Mouse (Mus musculus) CH12.LX (cell line): ENCODE data around the gene Ifna5. TPM values are rescaled to one million over a fixed set of nuclear protein-coding genes. Genes with fewer than 3 reads are reported as not detected.

Experiments used
- DNase-seq: peaks from one replicate; pipeline ENCODE4 v3.0.0-alpha.2; 2013; ENCODE audit errors: extremely low read depth
- H3K27ac ChIP-seq: 2 replicates; pipeline ENCODE4 v1.5.1; 2012; ENCODE audit warnings: low read depth, mild to moderate bottlenecking, control low read depth, moderate library complexity; ENCODE audit not compliant: insufficient read depth
- H3K27me3 ChIP-seq: replicated peaks from 2 replicates; pipeline ENCODE3; 2012; ENCODE audit warnings: inconsistent platforms
- H3K36me3 ChIP-seq, 2 experiments: replicated peaks in 1 of 2; 2 replicates each; pipeline versions ENCODE3 to v1.6.1; 2012; ENCODE audit warnings: inconsistent platforms in 1 of 2, low read length in 1 of 2, mild to moderate bottlenecking in 1 of 2, mixed read lengths in 1 of 2, moderate library complexity in 1 of 2; ENCODE audit not compliant: control insufficient read depth in 1 of 2, insufficient read depth in 1 of 2
- H3K4me1 ChIP-seq, 2 experiments: 2 replicates each; pipeline ENCODE4 v1.6.1; 2012; ENCODE audit warnings: inconsistent platforms in 1 of 2, moderate library complexity in 1 of 2; ENCODE audit not compliant: insufficient read depth in 2 of 2, control insufficient read depth in 1 of 2
- H3K4me2 ChIP-seq: 2 replicates; pipeline ENCODE4 v1.6.1; 2012; ENCODE audit warnings: low read depth, mild to moderate bottlenecking, control low read depth; ENCODE audit not compliant: poor library complexity, insufficient read depth, severe bottlenecking
- H3K4me3 ChIP-seq, 3 experiments: fragments of 150-350 bp in 1 of 3; sonication (generic) in 1 of 3; replicated peaks in 1 of 3; 2 replicates each; pipeline versions ENCODE3 to v1.5.1; 2011 to 2012; ENCODE audit warnings: low read depth in 2 of 3, low read length in 2 of 3, mild to moderate bottlenecking in 2 of 3, moderate library complexity in 2 of 3, control low read depth in 1 of 3, improper control_type of control experiment in 1 of 3, inconsistent platforms in 1 of 3, mixed read lengths in 1 of 3; ENCODE audit not compliant: poor library complexity in 1 of 3
- H3K79me2 ChIP-seq: replicated peaks from 2 replicates; pipeline ENCODE4 v1.6.1; 2012; ENCODE audit warnings: mild to moderate bottlenecking, moderate library complexity; ENCODE audit not compliant: control insufficient read depth, poor library complexity, insufficient read depth, severe bottlenecking; ENCODE audit errors: extremely low read depth
- H3K9ac ChIP-seq: 2 replicates; pipeline ENCODE4 v1.6.1; 2012; ENCODE audit warnings: low read depth, mild to moderate bottlenecking, control low read depth, moderate library complexity; ENCODE audit not compliant: insufficient read depth
- H3K9me3 ChIP-seq: replicated peaks from 2 replicates; pipeline ENCODE3; 2012; ENCODE audit warnings: low read length, inconsistent platforms, mixed read lengths
- BHLHE40 ChIP-seq: IDR thresholded peaks from 2 replicates; pipeline ENCODE4 v1.6.1; 2011; ENCODE audit warnings: mild to moderate bottlenecking, low read depth, low read length, improper control_type of control experiment
- CHD2 ChIP-seq: IDR thresholded peaks from 2 replicates; pipeline ENCODE4 v1.6.1; 2011; ENCODE audit warnings: low read length, improper control_type of control experiment
- CTCF ChIP-seq, 2 experiments: IDR thresholded peaks in 1 of 2; conservative IDR thresholded peaks in 1 of 2; 2 replicates each; pipeline ENCODE4 v1.5.1; 2011 to 2012; ENCODE audit warnings: low read depth in 2 of 2, low read length in 2 of 2, improper control_type of control experiment in 1 of 2, inconsistent platforms in 1 of 2, mild to moderate bottlenecking in 1 of 2, moderate library complexity in 1 of 2
- E2F4 ChIP-seq: IDR thresholded peaks from 2 replicates; pipeline ENCODE4 v1.6.1; 2011; ENCODE audit warnings: low read depth, low read length, improper control_type of control experiment; ENCODE audit not compliant: insufficient replicate concordance
- EP300 ChIP-seq: IDR thresholded peaks from 2 replicates; pipeline ENCODE4 v1.6.1; 2011; ENCODE audit warnings: low read length, improper control_type of control experiment
- GABPA ChIP-seq: IDR thresholded peaks from 2 replicates; pipeline ENCODE4 v1.6.1; 2012; ENCODE audit warnings: low read depth, low read length, improper control_type of control experiment, inconsistent platforms; ENCODE audit not compliant: insufficient replicate concordance
- IRF4 ChIP-seq: IDR thresholded peaks from 2 replicates; pipeline ENCODE4 v1.6.1; 2014; ENCODE audit warnings: low read depth, mild to moderate bottlenecking, inconsistent platforms, low read length, improper control_type of control experiment
- KAT2A ChIP-seq: IDR thresholded peaks from 2 replicates; pipeline ENCODE4 v1.6.1; 2012; ENCODE audit warnings: low read length, improper control_type of control experiment, inconsistent platforms; ENCODE audit not compliant: insufficient replicate concordance
- MAFK ChIP-seq: IDR thresholded peaks from 2 replicates; pipeline ENCODE4 v1.6.1; 2011; ENCODE audit warnings: low read length, improper control_type of control experiment; ENCODE audit not compliant: insufficient replicate concordance
- MAZ ChIP-seq: IDR thresholded peaks from 2 replicates; pipeline ENCODE4 v1.6.1; 2012; ENCODE audit warnings: low read depth, mild to moderate bottlenecking, inconsistent platforms, low read length, improper control_type of control experiment, moderate library complexity
- MEF2A ChIP-seq: IDR thresholded peaks from 2 replicates; pipeline ENCODE4 v1.6.1; 2014; ENCODE audit warnings: low read depth, mild to moderate bottlenecking, inconsistent platforms, low read length, improper control_type of control experiment, borderline replicate concordance
- MXI1 ChIP-seq: IDR thresholded peaks from 2 replicates; pipeline ENCODE4 v1.6.1; 2011; ENCODE audit warnings: mild to moderate bottlenecking, low read depth, low read length, improper control_type of control experiment
- NELFE ChIP-seq: IDR thresholded peaks from 2 replicates; pipeline ENCODE4 v1.6.1; 2011; ENCODE audit warnings: low read depth, low read length, improper control_type of control experiment
- NRF1 ChIP-seq: IDR thresholded peaks from 2 replicates; pipeline ENCODE4 v1.6.1; 2014; ENCODE audit warnings: low read depth, mild to moderate bottlenecking, inconsistent platforms, low read length, improper control_type of control experiment, moderate library complexity
- POLR2A ChIP-seq: IDR thresholded peaks from 2 replicates; pipeline ENCODE4 v1.6.1; 2011; ENCODE audit warnings: low read depth, mild to moderate bottlenecking, improper control_type of control experiment, low read length
- POLR2AphosphoS2 ChIP-seq: IDR thresholded peaks from 2 replicates; pipeline ENCODE4 v1.6.1; 2011; ENCODE audit warnings: low read depth, low read length, improper control_type of control experiment
- RAD21 ChIP-seq: IDR thresholded peaks from 2 replicates; pipeline ENCODE4 v1.6.1; 2011; ENCODE audit warnings: low read depth, mild to moderate bottlenecking, low read length, improper control_type of control experiment, moderate library complexity
- RCOR1 ChIP-seq: conservative IDR thresholded peaks from 2 replicates; pipeline ENCODE4 v1.6.1; 2012; ENCODE audit warnings: low read depth, mild to moderate bottlenecking, inconsistent platforms, low read length, improper control_type of control experiment
- SMC3 ChIP-seq: IDR thresholded peaks from 2 replicates; pipeline ENCODE4 v1.6.1; 2011; ENCODE audit warnings: low read depth, low read length, improper control_type of control experiment
- TBP ChIP-seq: conservative IDR thresholded peaks from 2 replicates; pipeline ENCODE4 v1.6.1; 2011; ENCODE audit warnings: low read depth, low read length, improper control_type of control experiment
- TCF12 ChIP-seq: IDR thresholded peaks from 2 replicates; pipeline ENCODE4 v1.6.1; 2014; ENCODE audit warnings: low read depth, mild to moderate bottlenecking, inconsistent platforms, low read length, improper control_type of control experiment
- USF1 ChIP-seq: IDR thresholded peaks from 2 replicates; pipeline ENCODE4 v1.6.1; 2014; ENCODE audit warnings: low read depth, mild to moderate bottlenecking, inconsistent platforms, low read length, improper control_type of control experiment
- ZC3H11A ChIP-seq: IDR thresholded peaks from 2 replicates; pipeline ENCODE4 v1.6.1; 2012; ENCODE audit warnings: low read depth, mild to moderate bottlenecking, inconsistent platforms, low read length, improper control_type of control experiment
- ZMIZ1 ChIP-seq: IDR thresholded peaks from 2 replicates; pipeline ENCODE4 v1.6.1; 2012; ENCODE audit warnings: low read depth, mild to moderate bottlenecking, inconsistent platforms, low read length, improper control_type of control experiment
- dilution Hi-C: fragments of 300-500 bp; cut with MboI; formaldehyde crosslinking; loops from 2 replicates; pipeline ENCODE4 v1.14.3; 2020; ENCODE audit warnings: low sequenced_read_pairs; ENCODE audit not compliant: extremely low pct_unique_long_range_greater_than_20kb, extremely low pct_ligation_motif_present
- in situ Hi-C: fragments of 300-500 bp; cut with MboI; formaldehyde crosslinking; loops from 3 replicates; pipeline ENCODE4 v1.14.3; 2019; ENCODE audit warnings: low sequenced_read_pairs, low pct_ligation_motif_present, low pct_unique_long_range_greater_than_20kb, mixed read lengths
- polyA plus RNA-seq: library from polyadenylated mRNA; unstranded; fragments of >175 nt; gene quantifications from 2 replicates; pipeline ENCODE4 v1.2.1, GENCODE M21; 2012; ENCODE audit warnings: low read depth; ENCODE audit not compliant: insufficient read length
- total RNA-seq, 2 experiments: library from RNA; depleted of rRNA; stranded (reverse); fragments of 300-350 nt in 1 of 2; fragments of >200 nt in 1 of 2; gene quantifications; 2 replicates each; pipeline ENCODE4 v1.2.3; 2012 to 2014

Gene Ifna5
- total and polyA plus RNA-seq, 3 experiments, result not detected

DNA sequence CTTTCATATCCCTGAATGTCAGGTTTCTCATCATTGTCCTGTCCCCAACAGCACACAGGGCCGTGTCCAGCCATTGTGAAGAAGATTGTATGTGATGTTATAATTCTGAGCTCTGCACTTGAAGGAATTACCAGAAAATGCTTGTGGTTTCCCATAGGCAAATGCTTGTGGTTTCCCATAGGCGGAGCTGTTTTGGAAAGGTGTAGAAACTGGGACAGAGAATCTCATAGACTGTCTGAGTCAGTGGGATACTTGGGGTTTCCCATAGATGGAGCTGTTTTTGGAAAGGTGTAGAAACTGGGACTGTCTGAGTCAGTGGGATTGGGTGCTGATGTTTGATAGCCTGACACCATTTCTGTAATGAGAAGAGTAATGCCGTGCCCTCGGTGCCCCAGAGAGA, 41.2 kb downstream of the Ifna5 start:
- Histone ChIP-seq H3K27ac (no peak overlapping the region), H3K4me3 (no peak overlapping the region), H3K27me3 (peaks cover 6% of the 10 kb centered on the region), H3K4me1 (peaks cover 25 to 44% of the 10 kb centered on the region in 2 experiments), H3K9me3 (peaks cover 8% of the 10 kb centered on the region), H3K36me3 (no peaks in the 10 kb centered on the region), H3K4me2 (peak overlapping the region; percentile 4), H3K9ac (no peak overlapping the region), H3K79me2 (no peaks in the 10 kb centered on the region)
- DNase-seq, result no peak
- TF ChIP-seq MEF2A, result peak; percentile 41; the same call in 1 of the 2 replicates
- TF ChIP-seq CTCF (conservative IDR thresholded peaks at IDR 0.05 in 1 of 2, IDR thresholded peaks at IDR 0.05 in 1 of 2; ENCODE audit: low read depth in 2 of 2, low read length in 2 of 2), result peak in 1 of 2 experiments; percentile 46; a peak in 2 of 4 replicates
- no peak for TF ChIP-seq KAT2A
- TF ChIP-seq NELFE, result no peak
- 0 out of 2 replicates have a peak, but pooled peaks have one; percentile 23 for TF ChIP-seq MAFK
- peak; percentile 17; the same call in 1 of the 2 replicates for TF ChIP-seq BHLHE40
- peak; percentile 54; the same call in 1 of the 2 replicates for TF ChIP-seq IRF4
- peak; percentile 44 for TF ChIP-seq EP300
- in situ Hi-C loops (loop anchor here (25.0 kb wide), 1 partner anchor 811 kb away; the partner anchor contains the start of gene Dmrta1), dilution Hi-C loops (no loop called here)

DNA sequence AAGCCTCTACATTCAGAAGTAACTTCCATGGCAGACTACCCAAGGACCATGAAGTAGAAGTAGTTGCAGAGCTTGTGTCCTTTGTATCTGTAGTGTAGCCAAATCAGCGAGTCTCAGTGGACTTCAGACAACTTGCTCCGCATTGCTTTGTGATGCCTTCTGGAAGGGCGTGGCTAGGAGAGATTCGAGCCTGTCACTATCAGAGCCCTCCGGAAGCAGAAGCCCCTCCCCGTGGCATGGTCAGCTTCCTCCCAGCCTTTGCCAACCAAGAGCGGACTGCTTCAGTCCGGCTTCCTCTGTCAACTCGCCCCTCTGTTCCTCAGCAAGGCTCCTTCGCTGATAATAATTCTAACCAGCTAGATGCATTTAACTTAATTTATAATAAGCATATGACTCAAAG, 42.9 kb downstream of the Ifna5 start:
- no peak for DNase-seq
- no peaks in the 10 kb centered on the region for H3K36me3 ChIP-seq
- H3K27ac ChIP-seq, result no peak overlapping the region
- peaks cover 2% of the 10 kb centered on the region for H3K27me3 ChIP-seq
- H3K4me3 ChIP-seq, result no peak overlapping the region
- peaks cover 25 to 39% of the 10 kb centered on the region in 2 experiments for H3K4me1 ChIP-seq
- H3K79me2 ChIP-seq, result no peaks in the 10 kb centered on the region
- H3K9ac ChIP-seq, result no peak overlapping the region
- TF ChIP-seq POLR2AphosphoS2 (no peak), POLR2A (no peak), USF1 (no peak), CHD2 (no peak), TBP (no peak), ZC3H11A (no peak), E2F4 (no peak), RAD21 (no peak), NELFE (no peak), GABPA (no peak), NRF1 (no peak), SMC3 (no peak), ZMIZ1 (no peak), MXI1 (no peak), EP300 (no peak), TCF12 (no peak), MAZ (no peak), RCOR1 (no peak)
- in situ Hi-C loops, result loop anchor here (25.0 kb wide), 1 partner anchor 809 kb away; the partner anchor contains the start of gene Dmrta1
- H3K4me2 ChIP-seq, result no peak overlapping the region
- peaks cover 8% of the 10 kb centered on the region for H3K9me3 ChIP-seq
- dilution Hi-C loops, result no loop called here
